Mouse (Mus musculus) embryonic stem cell, embryonic (primary cell): ENCODE data around the gene Mars.

Source experiments
- CTCF ChIA-PET, 4 experiments: fragments of 300-600 bp in 2 of 4; fragments of 350-600 bp in 2 of 4; sonication (Branson Sonifier 250); formaldehyde crosslinking; loops; one replicate each; lab custom pipeline; 2022; ENCODE audit warnings: inconsistent platforms in 2 of 4; lab: Charles Lee
- POLR2A ChIA-PET, 4 experiments: fragments of 300-600 bp in 2 of 4; fragments of 350-600 bp in 2 of 4; sonication (Branson Sonifier 250); formaldehyde crosslinking; loops; one replicate each; lab custom pipeline; 2022; ENCODE audit warnings: antibody characterized with exemption in 4 of 4, inconsistent platforms in 1 of 4; lab: Charles Lee

Mars gene

DNA sequence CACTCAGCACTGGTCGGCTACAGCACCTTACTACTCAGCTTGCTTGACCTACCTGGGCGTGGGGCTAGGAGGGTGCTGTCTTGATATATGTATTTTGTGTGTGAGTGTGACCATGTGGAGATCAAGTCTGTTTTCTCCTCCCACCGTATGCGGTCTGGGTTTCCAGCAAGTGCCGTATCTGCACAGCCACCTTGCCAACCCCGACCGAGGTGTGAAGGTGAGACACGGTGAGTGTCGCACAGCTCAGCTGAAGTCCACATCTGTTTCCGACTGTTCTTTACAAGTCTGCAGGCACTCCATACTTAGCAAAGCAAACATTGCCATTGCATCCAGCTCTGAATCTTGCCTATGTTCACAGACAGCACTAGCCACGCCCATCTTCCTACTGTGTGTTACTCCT, 8.4 kb downstream of the Mars start:
- POLR2A ChIA-PET: interaction anchor here in 3 of 4 experiments (0.6 to 14.0 kb wide), 10 partner anchors 8 to 39 kb away, joined by 3 to 267 read pairs (median 8); partner anchors contain the start of gene Mars (in 1 of the 3)
- CTCF ChIA-PET: interaction anchor here in 2 of 4 experiments (0.7 to 2.3 kb wide), 4 partner anchors 8 to 132 kb away, joined by 3 to 8 read pairs (median 4); partner anchors contain the start of genes Mars (in 2 of the 2) and Arhgap9 (in 1 of the 2)

DNA sequence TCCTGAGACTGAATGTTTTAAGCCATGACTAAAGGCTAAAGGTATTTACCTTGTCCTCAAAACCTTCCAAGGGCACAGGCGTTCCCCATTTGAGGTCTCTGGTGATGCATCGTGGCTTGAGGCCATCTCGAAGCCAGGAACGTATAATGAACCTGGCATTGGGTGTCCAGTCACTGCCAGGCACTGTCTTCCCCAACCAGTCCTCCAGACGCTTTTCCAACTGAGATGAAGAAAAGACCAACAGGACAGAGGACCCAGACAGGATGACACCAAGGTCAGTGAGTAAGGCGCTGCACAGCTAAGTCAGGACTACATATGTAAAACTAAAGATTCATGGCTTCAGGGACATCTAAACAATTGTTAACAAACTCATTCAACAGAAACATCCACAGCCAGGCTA, 11.2 kb downstream of the Mars start:
- CTCF ChIA-PET: no interaction called here
- POLR2A ChIA-PET: interaction anchor here in 2 of 4 experiments (0.7 to 11.8 kb wide), 5 partner anchors 10 to 236 kb away, joined by 3 to 263 read pairs (median 18); partner anchors contain the start of genes Dctn2 (in 1 of the 2) and Kif5a (in 1 of the 2)

DNA sequence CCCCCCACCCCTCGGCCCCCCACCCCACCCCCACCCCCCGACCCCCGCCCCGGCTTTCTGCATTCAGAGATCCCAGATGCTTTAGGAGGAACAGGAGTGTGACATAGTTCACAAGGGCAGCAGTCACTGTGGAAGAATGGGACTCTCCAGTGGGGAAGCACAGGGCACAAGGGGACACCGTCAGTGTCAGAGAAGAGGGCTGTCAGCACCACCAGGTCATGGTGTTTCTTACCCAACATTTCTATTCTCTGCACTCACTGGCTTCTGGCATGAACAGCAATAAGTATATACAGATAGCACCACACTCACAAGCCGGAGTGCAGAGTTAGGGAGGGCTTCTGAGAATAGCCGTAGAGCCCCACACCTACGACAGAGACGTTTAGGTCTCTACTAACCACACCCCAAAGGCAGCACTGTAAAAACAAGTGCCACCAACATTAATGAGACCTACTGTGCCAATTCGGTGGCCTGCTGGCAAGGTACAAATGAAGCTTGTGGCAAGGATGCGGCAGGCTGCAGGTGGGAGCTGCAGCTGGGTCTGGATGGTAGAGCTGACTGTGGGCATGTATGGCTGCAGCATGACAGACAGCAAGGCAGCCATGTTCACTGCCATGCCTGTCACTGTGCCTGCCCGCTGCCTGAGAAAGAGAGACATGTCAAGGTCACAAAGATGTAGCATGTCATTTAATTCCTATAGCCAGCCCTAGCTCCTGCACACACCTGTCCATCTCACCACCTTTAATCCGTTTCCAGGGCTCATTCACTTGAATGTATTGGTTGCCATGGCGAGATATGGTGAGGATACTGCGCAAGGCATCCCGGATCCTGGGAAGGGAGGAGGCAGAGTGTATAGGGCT, 14.3 kb downstream of the Mars start:
- CTCF ChIA-PET: interaction anchor here in 1 of 4 experiments (0.6 kb wide), 1 partner anchor 180 kb away, joined by 3 read pairs; no protein-coding TSS in a partner anchor
- POLR2A ChIA-PET: interaction anchor here (0.6 to 11.8 kb wide), 15 partner anchors 7 to 88 kb away, joined by 3 to 267 read pairs (median 5); partner anchors contain the start of genes Mars (in 2 of the 4), Dctn2 (in 1 of the 4), Kif5a (in 1 of the 4) and Pip4k2c (in 1 of the 4)

DNA sequence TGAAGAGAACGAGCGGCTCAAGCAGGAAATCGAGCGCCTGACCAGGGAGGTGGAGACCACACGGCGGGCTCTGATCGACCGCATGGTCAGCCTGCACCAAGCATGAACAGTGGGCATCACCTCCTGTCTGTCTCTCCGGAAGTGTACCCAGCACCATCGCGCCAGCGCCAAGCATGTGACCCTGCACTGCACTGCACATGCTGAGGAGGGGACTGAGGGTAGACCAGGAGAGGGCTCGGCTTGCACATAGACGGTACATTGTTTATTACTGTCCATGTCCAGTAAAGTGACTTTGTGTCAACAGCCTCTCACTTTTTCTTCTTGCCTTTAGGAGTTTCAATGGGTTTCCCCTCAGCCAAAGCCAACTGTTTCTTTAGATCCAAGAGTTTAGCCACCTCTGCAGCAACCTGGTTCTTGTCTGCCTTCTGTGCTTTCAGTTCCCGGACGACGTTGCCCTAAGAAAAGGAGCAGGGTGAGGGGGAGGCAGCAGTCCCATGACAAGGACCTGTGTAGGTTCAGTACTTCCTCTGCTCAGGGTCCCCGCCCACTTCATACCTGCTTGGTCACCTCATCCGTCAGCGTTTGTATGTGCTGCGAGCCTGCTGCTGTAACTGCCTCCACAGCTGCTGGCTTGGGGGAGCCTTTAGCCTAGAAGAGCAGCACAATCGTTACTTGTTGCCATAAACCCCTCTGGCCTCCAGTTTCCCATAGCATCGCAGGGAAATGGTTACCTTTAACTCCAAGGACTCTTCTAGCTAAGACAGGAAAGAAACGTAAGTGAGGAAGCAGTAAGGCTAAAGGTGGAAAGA, 15.4 kb downstream of the Mars start:
- POLR2A ChIA-PET: interaction anchor here in 3 of 4 experiments (1.0 to 11.8 kb wide), 12 partner anchors 8 to 66 kb away, joined by 3 to 267 read pairs (median 6); partner anchors contain the start of genes Kif5a (in 2 of the 3), Mars (in 2 of the 3) and Dctn2 (in 1 of the 3)
- CTCF ChIA-PET: no interaction called here

DNA sequence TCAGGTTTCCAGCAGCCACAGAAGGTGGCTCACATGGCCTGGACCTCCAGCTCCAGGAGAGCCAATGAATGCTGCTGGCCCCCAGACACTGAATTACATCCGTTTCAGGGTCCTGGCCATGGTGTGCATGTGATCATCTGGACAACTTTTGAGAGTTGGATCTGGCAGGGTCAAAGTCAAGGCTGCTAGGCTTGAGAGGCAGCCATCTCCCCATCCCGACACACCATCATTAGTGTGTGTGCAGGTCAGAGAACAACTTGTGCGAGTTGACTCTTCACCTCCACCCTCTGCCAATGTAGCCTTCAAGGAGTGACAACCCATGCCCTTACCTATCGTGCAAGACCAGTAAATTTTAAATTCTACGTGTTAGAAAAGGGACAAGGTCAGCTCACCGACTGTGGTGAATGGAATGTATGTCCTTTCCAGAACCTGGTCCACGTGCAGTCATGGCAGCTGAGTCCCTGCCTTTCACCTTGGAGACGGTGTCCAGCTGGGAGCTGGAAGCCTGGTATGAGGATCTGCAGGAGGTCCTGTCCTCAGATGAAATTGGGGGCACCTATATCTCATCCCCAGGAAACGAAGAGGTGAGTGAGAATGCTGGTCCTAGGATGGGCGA, 16.6 kb downstream of the Mars start:
- CTCF ChIA-PET: interaction anchor here in 1 of 4 experiments (0.6 kb wide), 2 partner anchors 32 to 119 kb away, joined by 3 read pairs; no protein-coding TSS in a partner anchor

DNA sequence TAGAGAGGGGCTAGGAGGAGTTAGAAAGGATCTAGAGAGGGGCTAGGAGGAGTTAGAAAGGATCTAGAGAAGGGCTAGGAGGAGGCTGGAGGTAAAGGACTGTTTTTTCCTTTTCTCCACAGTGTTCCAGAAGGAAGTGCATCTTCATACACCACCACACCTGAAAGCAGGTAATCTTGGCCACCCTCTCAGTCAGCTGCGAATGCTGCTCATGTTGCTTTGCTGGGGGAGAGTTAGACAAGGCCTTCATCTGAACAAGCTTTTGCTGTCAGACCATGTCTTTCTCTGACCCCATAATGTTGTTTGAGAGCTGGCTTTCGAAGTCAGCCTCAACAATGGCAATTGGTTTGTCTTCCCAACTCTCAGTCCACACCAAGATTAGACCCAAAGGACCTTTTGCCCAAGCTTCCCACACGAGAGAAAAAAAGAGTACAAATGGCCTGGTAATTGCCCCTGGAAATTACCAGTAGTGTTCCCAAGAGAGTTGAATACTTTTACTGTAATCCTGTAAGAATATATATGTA, 17.9 kb downstream of the Mars start:
- ChIA-PET CTCF (no interaction called here), POLR2A (interaction anchor here in 2 of 4 experiments (0.9 to 11.8 kb wide), 9 partner anchors 11 to 56 kb away, joined by 3 to 267 read pairs (median 37); partner anchors contain the start of genes Arhgap9 (in 1 of the 2), Dctn2 (in 1 of the 2), Kif5a (in 1 of the 2) and Mars (in 1 of the 2))

More for the DNA sequence above, 16.6 kb downstream of the Mars start:
- POLR2A ChIA-PET: interaction anchor here in 3 of 4 experiments (0.6 to 11.8 kb wide), 15 partner anchors 9 to 1368 kb away, joined by 3 to 267 read pairs (median 4); partner anchors contain the start of genes Kif5a (in 2 of the 3), Mars (in 2 of the 3), Arhgap9 (in 1 of the 3) and Dctn2 (in 1 of the 3)

DNA sequence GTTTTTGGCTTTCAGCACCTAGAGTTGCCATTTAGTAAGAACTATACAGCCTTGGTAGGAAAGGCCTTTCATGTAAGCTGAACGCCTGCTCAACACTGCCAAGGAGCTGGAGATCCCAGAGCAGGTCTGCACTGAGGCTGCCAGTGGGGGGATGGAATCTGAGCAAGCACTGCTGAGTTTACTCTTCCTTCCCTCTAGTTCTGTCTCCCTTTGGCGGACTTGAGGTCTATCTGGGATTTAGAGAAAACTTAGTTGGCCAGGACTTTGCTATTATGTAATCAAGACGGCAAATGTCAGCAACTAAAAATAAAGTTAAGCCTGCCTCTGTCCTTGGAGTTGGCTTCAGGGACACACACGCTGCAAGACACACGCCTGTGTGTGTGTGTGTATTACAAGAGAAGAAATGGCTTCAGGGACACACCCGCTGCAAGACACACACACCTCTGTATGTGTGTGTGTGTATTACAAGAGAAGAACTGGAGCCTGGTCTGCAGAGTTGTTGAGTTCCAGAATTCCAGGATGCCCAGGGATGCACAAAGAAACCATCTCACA, 18.5 kb downstream of the Mars start:
- CTCF ChIA-PET: no interaction called here

DNA sequence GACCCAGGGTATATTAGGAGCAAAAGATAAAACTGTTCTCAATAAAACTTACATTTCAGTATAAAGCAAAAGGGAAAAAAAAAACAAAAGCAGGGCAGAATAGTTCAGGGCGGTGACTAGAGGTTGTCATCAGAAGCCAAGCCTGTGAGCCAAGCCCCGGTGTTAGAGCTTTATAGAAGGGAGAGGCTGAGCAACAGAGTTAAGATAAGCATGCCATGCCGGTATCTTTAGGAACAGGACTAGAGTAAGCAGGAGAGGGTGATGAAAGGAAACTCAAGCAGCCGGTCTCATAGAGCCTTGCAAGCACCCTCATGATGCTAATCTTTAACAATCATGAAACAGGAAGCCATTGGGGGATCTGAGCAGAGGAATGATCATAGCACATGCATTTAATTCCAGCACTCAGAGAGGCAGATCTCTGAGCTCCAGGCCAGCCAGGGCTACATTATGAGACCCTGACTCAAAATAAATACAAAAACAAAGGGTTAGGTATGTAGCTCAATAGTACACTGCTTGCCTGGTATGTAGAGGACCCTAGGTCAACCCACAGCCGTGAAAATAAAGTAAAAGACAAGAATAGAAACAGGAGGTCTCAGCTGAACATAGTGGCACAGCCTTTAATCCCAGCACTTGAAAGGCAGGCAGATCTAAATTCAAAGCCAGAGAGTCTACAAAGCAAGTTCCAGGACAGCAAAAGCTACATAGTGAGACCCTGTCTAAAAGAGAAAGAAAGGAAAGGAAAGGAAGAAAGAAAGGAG, 19.5 kb downstream of the Mars start:
- ChIA-PET CTCF (interaction anchor here in 1 of 4 experiments (1.1 kb wide), 1 partner anchor 227 kb away, joined by 3 read pairs; no protein-coding TSS in a partner anchor), POLR2A (interaction anchor here (0.6 to 11.8 kb wide), 32 partner anchors 7 to 949 kb away, joined by 3 to 267 read pairs (median 19); partner anchors contain the start of genes Mars (in 3 of the 4), Arhgap9 (in 2 of the 4), Dctn2 (in 2 of the 4) and Pip4k2c (in 2 of the 4))

More for the DNA sequence above, 18.5 kb downstream of the Mars start:
- POLR2A ChIA-PET: interaction anchor here (0.9 to 11.8 kb wide), 15 partner anchors 10 to 63 kb away, joined by 3 to 267 read pairs (median 5); partner anchors contain the start of genes Mars (in 3 of the 4), Arhgap9 (in 1 of the 4), Dctn2 (in 1 of the 4) and Kif5a (in 1 of the 4)

DNA sequence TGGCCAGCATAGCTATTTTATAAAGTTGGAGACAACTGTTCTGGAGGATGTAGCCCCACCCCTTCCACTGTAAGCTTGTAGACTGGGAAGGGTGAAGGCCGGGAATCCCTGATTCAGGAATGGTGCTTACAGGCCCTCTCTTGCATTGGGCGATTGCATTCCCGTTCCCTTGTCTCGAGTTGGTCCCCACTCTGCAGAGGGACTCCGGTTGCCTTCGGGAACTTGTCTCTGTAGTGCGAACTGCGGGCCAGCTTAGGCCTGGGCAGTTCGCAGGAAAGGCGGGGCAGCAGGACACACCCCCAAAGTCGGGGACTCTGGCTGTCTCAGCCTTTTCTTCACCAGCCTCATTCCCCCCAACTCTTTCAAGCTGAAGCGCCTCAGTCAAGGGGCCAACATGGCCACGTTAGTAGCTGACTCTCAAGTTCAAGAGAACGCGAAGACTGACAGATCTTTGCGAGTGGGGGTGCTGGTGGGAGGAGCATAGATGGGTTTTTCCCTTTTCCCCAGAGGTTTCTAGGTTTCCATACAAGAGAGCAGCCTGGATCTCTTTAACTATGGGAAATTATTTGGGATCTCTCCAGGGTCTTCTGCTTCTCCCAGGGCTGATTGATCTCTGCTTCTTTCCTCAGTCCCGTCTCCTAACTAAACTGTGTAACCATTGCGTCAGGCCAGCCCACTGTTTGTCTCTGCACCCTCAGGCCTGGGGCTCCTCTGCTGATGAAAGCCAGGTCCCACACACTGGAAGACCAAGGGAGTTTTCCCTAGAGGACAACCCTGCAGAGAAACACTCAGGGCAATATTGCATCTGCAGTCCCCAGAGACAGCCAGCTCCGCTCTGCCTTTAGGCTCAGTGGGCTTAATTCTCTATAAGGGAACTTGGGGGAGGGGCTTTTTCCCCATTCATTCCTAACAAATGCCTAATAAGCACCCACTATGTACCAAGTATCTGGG, 20.4 kb downstream of the Mars start:
- ChIA-PET POLR2A (interaction anchor here (0.5 to 11.8 kb wide), 89 partner anchors 8 to 1275 kb away, joined by 3 to 267 read pairs (median 6); partner anchors contain the start of genes Arhgap9 (in 3 of the 4), Kif5a (in 3 of the 4), Mars (in 3 of the 4) and Pip4k2c (in 3 of the 4)), CTCF (interaction anchor here in 2 of 4 experiments (0.6 to 1.1 kb wide), 2 partner anchors 226 to 1439 kb away, joined by 3 to 4 read pairs; no protein-coding TSS in a partner anchor)

DNA sequence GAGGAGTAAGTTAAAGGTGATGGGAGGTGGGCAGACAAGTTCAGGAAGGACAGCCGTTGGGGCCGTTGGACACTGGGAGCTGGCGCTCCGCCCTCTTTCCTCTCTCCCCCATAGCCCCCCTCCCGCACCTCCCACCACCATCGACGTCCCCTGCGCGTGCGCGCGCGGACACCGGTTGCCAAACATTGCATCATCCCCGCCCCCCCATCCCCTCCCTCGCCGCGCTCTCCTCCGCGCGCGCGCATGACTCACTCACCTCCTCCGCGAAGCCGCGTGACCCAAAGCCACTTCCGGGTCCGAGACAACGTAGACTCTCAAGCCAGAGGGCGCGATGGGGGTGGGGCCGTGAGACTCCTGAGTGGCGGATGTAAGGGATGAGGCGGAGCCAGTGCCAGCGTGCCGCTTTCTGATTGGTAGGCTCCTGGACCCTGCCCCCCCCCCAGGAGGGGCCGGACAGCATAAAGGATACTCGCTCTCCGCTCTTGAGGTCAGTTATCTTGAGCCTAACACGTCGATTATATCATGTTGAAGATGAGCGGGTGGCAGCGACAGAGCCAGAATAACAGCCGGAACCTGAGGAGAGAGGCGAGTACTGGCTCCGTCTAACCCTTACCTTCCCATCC, 21.2 kb downstream of the Mars start:
- ChIA-PET CTCF (interaction anchor here in 2 of 4 experiments (0.8 to 1.5 kb wide), 2 partner anchors 26 to 200 kb away, joined by 3 to 4 read pairs; no protein-coding TSS in a partner anchor), POLR2A (interaction anchor here (0.6 to 11.8 kb wide), 122 partner anchors 8 to 1405 kb away, joined by 3 to 267 read pairs (median 5); partner anchors contain the start of genes Arhgap9 (in 3 of the 4), Cdk4 (in 3 of the 4), Dctn2 (in 3 of the 4) and Kif5a (in 3 of the 4))

DNA sequence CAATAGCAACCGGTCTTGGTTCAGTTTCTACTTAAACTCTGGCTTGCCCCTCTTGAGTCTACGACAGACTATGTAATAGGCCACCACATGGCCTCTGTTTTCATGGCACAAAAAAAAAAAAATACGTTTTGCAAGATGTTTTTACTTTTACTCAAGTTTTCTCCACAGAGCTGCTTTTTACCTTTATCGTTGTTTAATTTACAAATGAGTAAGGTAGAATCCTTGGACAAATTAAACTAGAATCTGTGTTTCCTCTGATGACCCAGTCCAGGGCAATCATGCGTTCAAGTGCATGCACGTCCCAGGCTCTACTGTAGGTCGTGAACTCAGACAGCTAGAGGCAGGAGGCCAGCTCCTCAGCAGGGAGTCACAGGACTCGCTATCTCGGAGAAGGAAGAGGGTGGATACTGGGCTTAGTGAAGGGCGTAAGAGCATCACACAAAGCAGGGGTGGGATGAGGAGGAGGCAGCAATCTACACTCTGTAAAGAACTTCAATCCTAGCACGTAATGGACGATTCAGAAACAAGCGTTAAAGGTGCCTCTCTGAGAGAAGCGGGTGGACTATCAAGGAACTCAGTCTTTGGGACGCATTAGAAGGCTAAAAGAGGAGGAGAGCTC, 21.9 kb downstream of the Mars start:
- CTCF ChIA-PET: interaction anchor here in 2 of 4 experiments (0.8 to 1.5 kb wide), 2 partner anchors 26 to 199 kb away, joined by 3 to 4 read pairs; no protein-coding TSS in a partner anchor
- POLR2A ChIA-PET: interaction anchor here (0.5 to 11.8 kb wide), 97 partner anchors 9 to 1406 kb away, joined by 3 to 267 read pairs (median 6); partner anchors contain the start of genes Arhgap9 (in 3 of the 4), Cdk4 (in 3 of the 4), Dctn2 (in 3 of the 4) and Kif5a (in 3 of the 4)

DNA sequence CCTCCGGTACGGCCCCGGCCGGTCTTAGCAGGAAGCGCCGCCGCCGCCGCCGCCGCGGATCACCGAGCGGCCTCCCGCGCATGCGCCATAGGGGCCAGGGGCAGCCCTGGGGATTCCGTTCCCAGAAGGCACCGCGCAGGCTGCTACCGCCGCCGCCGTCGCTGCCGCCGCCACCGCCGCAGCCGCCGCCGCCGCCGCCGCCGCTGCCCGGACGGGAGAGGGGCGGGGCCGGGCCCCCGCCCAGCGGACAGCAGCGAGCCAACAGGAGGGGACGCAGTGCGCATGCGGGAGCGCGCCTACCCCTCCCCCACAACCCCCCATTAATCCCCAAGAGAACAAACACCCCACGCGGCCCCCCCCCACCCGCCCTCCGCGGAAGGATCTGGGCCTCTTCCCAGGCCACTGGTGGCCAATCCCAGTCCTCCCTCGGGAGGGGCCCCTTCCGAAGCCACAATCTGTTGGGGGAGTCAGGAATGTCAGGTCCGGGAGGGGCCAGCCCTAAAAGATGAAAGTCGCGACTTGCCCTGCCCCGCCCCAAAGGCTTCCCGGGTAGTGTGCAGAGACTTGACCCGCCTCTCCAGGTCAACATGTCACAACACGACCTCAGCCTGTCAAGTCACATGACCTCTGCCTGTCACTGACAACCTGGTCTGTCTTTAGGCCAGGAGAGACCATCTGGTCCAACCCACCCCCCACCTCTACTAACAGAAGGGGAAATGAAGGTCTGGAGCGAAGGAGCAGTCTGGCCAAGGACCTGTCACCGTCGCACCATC, 22.6 kb downstream of the Mars start, which contains the start of gene Mbd6:
Mbd6 (minus strand) TSS at position 219 of the 773 bp plus-strand sequence.
- ChIA-PET POLR2A (interaction anchor here (0.5 to 11.8 kb wide), 69 partner anchors 9 to 1407 kb away, joined by 3 to 267 read pairs (median 7); partner anchors contain the start of genes Dctn2 (in 3 of the 4), Kif5a (in 3 of the 4), Mars (in 3 of the 4) and Pip4k2c (in 3 of the 4)), CTCF (interaction anchor here in 2 of 4 experiments (0.7 to 1.5 kb wide), 3 partner anchors 25 to 198 kb away, joined by 3 to 4 read pairs (median 4); no protein-coding TSS in a partner anchor)
